Mouse (Mus musculus): ENCODE results near the gene Zc3h12d.

GRCm38 (mm10) chr10:7819156-7819555, 13.1 kb upstream of the Zc3h12d start:
- no peak for TF ChIP-seq CTCF (IDR thresholded peaks at IDR 0.05; ENCODE audit: borderline replicate concordance, extremely low read depth, insufficient read depth, insufficient read length)
- TF ChIP-seq POLR2A (IDR thresholded peaks at IDR 0.05; ENCODE audit: borderline replicate concordance, extremely low read depth, insufficient read depth, insufficient read length, poor library complexity, severe bottlenecking): no peak
